Mouse (Mus musculus) adrenal gland (tissue): ENCODE data around the gene Etl4.

Experiments used
- intact Hi-C: fragments of 180-260 bp; cut with DNase I; formaldehyde crosslinking; loops from one replicate; pipeline ENCODE4 v1.15.1; 2025

Etl4 gene

GRCm38 (mm10) chr2:20639721-20640120 lies 730.1 kb downstream of the Etl4 start:
- intact Hi-C loops, result no loop called here

GRCm38 (mm10) chr2:20642818-20643217 lies 733.2 kb downstream of the Etl4 start:
- intact Hi-C loops, result no loop called here

GRCm38 (mm10) chr2:20649817-20650216 lies 740.2 kb downstream of the Etl4 start:
- intact Hi-C loops, result no loop called here

- intact Hi-C loops, result no loop called here
Measured at GRCm38 (mm10) chr2:20653116-20653515, 743.5 kb downstream of the Etl4 start.

GRCm38 (mm10) chr2:20654058-20654457 lies 744.5 kb downstream of the Etl4 start:
- intact Hi-C loops, result no loop called here

GRCm38 (mm10) chr2:20654598-20655340 lies 745.2 kb downstream of the Etl4 start:
- intact Hi-C loops, result no loop called here

- intact Hi-C loops, result no loop called here
Measured at GRCm38 (mm10) chr2:20655341-20655612, 745.7 kb downstream of the Etl4 start.

GRCm38 (mm10) chr2:20657856-20658255 lies 748.3 kb downstream of the Etl4 start:
- intact Hi-C loops, result no loop called here

- intact Hi-C loops, result loop anchor here (5.0 to 10.0 kb wide), 2 partner anchors 140 to 167 kb away; no protein-coding TSS in a partner anchor
Measured at GRCm38 (mm10) chr2:20661841-20662240, 752.3 kb downstream of the Etl4 start.

- intact Hi-C loops, result loop anchor here (5.0 to 10.0 kb wide), 2 partner anchors 140 to 168 kb away; no protein-coding TSS in a partner anchor
Measured at GRCm38 (mm10) chr2:20662696-20663095, 753.1 kb downstream of the Etl4 start.

GRCm38 (mm10) chr2:20665309-20665971 lies 755.9 kb downstream of the Etl4 start:
- intact Hi-C loops, result loop anchor here (5.0 to 10.0 kb wide), 2 partner anchors 171 to 388 kb away; no protein-coding TSS in a partner anchor

- intact Hi-C loops, result loop anchor here (5.0 to 10.0 kb wide), 2 partner anchors 171 to 389 kb away; no protein-coding TSS in a partner anchor
Measured at GRCm38 (mm10) chr2:20666051-20666478, 756.5 kb downstream of the Etl4 start.

GRCm38 (mm10) chr2:20667876-20668275 lies 758.3 kb downstream of the Etl4 start:
- intact Hi-C loops, result loop anchor here (5.0 to 10.0 kb wide), 2 partner anchors 173 to 391 kb away; no protein-coding TSS in a partner anchor

GRCm38 (mm10) chr2:20668276-20669030 lies 758.9 kb downstream of the Etl4 start:
- intact Hi-C loops, result loop anchor here (5.0 to 10.0 kb wide), 2 partner anchors 174 to 391 kb away; no protein-coding TSS in a partner anchor

GRCm38 (mm10) chr2:20669367-20669766 lies 759.8 kb downstream of the Etl4 start:
- intact Hi-C loops, result loop anchor here (5.0 to 10.0 kb wide), 2 partner anchors 175 to 392 kb away; no protein-coding TSS in a partner anchor

- intact Hi-C loops, result loop anchor here (2.0 kb wide), 1 partner anchor 105 kb away; no protein-coding TSS in a partner anchor
Measured at GRCm38 (mm10) chr2:20671546-20672255, 762.1 kb downstream of the Etl4 start.

GRCm38 (mm10) chr2:20672281-20672680 lies 762.7 kb downstream of the Etl4 start:
- intact Hi-C loops, result loop anchor here (2.0 kb wide), 1 partner anchor 105 kb away; no protein-coding TSS in a partner anchor

- intact Hi-C loops, result loop anchor here (2.0 kb wide), 1 partner anchor 104 kb away; no protein-coding TSS in a partner anchor
Measured at GRCm38 (mm10) chr2:20672803-20673603, 763.4 kb downstream of the Etl4 start.

- intact Hi-C loops, result no loop called here
Measured at GRCm38 (mm10) chr2:20676379-20676778, 766.8 kb downstream of the Etl4 start.

- intact Hi-C loops, result no loop called here
Measured at GRCm38 (mm10) chr2:20678793-20679192, 769.2 kb downstream of the Etl4 start.
